21 mouse cellular contexts compared by ENCODE assay signal in the genomic region with DNA sequence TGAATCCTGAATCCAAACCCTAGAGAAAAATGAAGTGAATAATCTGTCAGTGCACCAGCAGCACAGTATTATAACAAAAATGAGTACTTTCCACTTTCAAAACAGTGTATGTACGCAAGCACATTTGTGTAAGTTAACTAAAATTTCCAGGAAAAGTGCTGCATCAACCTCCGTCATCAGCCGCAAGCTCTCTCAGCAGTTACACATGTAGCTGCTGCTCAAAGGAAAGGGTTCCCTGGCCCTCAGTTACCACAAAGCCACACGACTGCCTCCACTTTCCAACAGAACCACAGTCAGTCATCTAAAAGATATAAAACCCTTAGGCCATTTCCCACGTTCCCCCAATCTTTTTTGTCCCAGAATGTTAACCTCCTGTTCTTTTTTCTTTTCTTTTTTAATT.
A peak's percentile ranks its signal among the peaks of the same experiment; 100 is the strongest.
DNase-seq lines count a peak whose midpoint lies in the region; ATAC-seq lines count a peak whose summit lies in the region.
"Had no signal": no experiment of that assay in that cellular context is flagged by ENCODE, and none has a peak within 500 bp of the region (broad histone marks: within the 10 kb centered on the region; RNA-seq: fewer than 3 reads in every experiment).

No protein-coding gene starts in this region.

- no peaks in the 10 kb centered on the region for H3K9me3 ChIP-seq in kidney, embryonic 15.5 days (replicated peaks)
- no peaks in the 10 kb centered on the region for H3K9me3 ChIP-seq in megakaryocyte, embryonic 14.5 days
- no peaks in the 10 kb centered on the region for H3K9me3 ChIP-seq in limb, embryonic 10.5 days (replicated peaks)
- H3K9me3 ChIP-seq: embryonic facial prominence, embryonic 10.5 days; heart, embryonic 15.5 days; hindbrain, embryonic 10.5 days; liver, embryonic 12.5 days; stomach, embryonic 15.5 days had no signal

- no peak for ATAC-seq in kidney, embryonic 15.5 days (replicated peaks; ENCODE audit: low FRiP score)
- ATAC-seq: forebrain, embryonic 14.5 days; liver, embryonic 12.5 days; midbrain, embryonic 16.5 days had no signal

- 83% methylated on average over 5 of the region's 5 CpGs for WGBS in kidney, embryonic 15.5 days
- WGBS in limb, embryonic 10.5 days = 87% methylated on average over 5 of the region's 5 CpGs

- no peak overlapping the region for H3K9ac ChIP-seq in kidney, embryonic 15.5 days
- H3K9ac ChIP-seq: heart, embryonic 15.5 days; liver, embryonic 12.5 days; lung, embryonic 14.5 days; stomach, embryonic 15.5 days had no signal

- no peak for DNase-seq in kidney, adult 9 months
- peak; percentile 69 for DNase-seq in T-cell, adult 2 months (ENCODE audit: low spot score)
- peak; percentile 19 for DNase-seq in thymus, postnatal 4 days
- DNase-seq in adrenal gland, postnatal 36 days = no peak
- DNase-seq in limb, embryonic 10.5 days (ENCODE audit: low spot score) = no peak
- DNase-seq: adrenal gland, adult 2 months; cerebellum, adult 11 months; cerebellum, postnatal 25 days; heart, adult 18-20 months; layer of hippocampus, postnatal 36 days; lung, embryonic 14.5 days had no signal

- H3K4me3 ChIP-seq in kidney, embryonic 15.5 days (replicated peaks) = no peak overlapping the region
- H3K4me3 ChIP-seq in megakaryocyte, embryonic 14.5 days (replicated peaks) = peak overlapping the region; percentile 78
- no peak overlapping the region for H3K4me3 ChIP-seq in limb, embryonic 10.5 days
- H3K4me3 ChIP-seq: embryonic facial prominence, embryonic 10.5 days; heart, embryonic 15.5 days; hindbrain, embryonic 10.5 days; liver, embryonic 12.5 days; stomach, embryonic 15.5 days had no signal

- peaks cover 12% of the 10 kb centered on the region for H3K36me3 ChIP-seq in kidney, embryonic 15.5 days
- H3K36me3 ChIP-seq in megakaryocyte, embryonic 14.5 days (replicated peaks; ENCODE audit: low read length) = peaks cover 31% of the 10 kb centered on the region
- H3K36me3 ChIP-seq in limb, embryonic 10.5 days = peaks cover 15% of the 10 kb centered on the region
- H3K36me3 ChIP-seq: stomach, embryonic 15.5 days had no signal

- H3K4me1 ChIP-seq in kidney, embryonic 15.5 days = peaks cover 12% of the 10 kb centered on the region; the same call in 1 of the 2 replicates
- H3K4me1 ChIP-seq in megakaryocyte, embryonic 14.5 days = peaks cover 65% of the 10 kb centered on the region
- no peaks in the 10 kb centered on the region for H3K4me1 ChIP-seq in limb, embryonic 10.5 days
- H3K4me1 ChIP-seq: embryonic facial prominence, embryonic 10.5 days; hindbrain, embryonic 10.5 days; stomach, embryonic 15.5 days had no signal

- H3K27me3 ChIP-seq in kidney, embryonic 15.5 days = no peaks in the 10 kb centered on the region
- no peaks in the 10 kb centered on the region for H3K27me3 ChIP-seq in megakaryocyte, embryonic 14.5 days (replicated peaks)
- no peaks in the 10 kb centered on the region for H3K27me3 ChIP-seq in limb, embryonic 10.5 days (ENCODE audit: low read depth, poor library complexity, severe bottlenecking)
- H3K27me3 ChIP-seq: heart, embryonic 15.5 days; liver, embryonic 12.5 days; stomach, embryonic 15.5 days had no signal

- no peak overlapping the region for H3K4me2 ChIP-seq in kidney, embryonic 15.5 days
- H3K4me2 ChIP-seq: heart, embryonic 15.5 days; liver, embryonic 12.5 days; lung, embryonic 14.5 days; stomach, embryonic 15.5 days had no signal

- peak overlapping the region; percentile 33; the same call in 1 of the 2 replicates for H3K27ac ChIP-seq in kidney, embryonic 15.5 days
- H3K27ac ChIP-seq in limb, embryonic 10.5 days = no peak overlapping the region
- H3K27ac ChIP-seq: embryonic facial prominence, embryonic 10.5 days; heart, embryonic 15.5 days; hindbrain, embryonic 10.5 days; liver, embryonic 12.5 days; macrophage; stomach, embryonic 15.5 days had no signal

Comparison
In these comparisons a context has a peak if more than half of its experiments do, and no peak if none do; other contexts are left out.
1. DNase-seq: peak in T-cell, adult 2 months (single experiment) and thymus, postnatal 4 days (single experiment); none in kidney, adult 9 months (single experiment), adrenal gland, postnatal 36 days (0 of 2) and limb, embryonic 10.5 days (single experiment).